In genomic region chr2:164778015-164778287, GRCm38 (mm10) we compare ENCODE assay signal across 21 mouse cellular contexts. TPM values are rescaled to one million over a fixed set of nuclear protein-coding genes. Genes with fewer than 3 reads are reported as not detected.
"Had no signal": no experiment of that assay in that cellular context is flagged by ENCODE, and none has a peak within 500 bp of the region (broad histone marks: within the 10 kb centered on the region; RNA-seq: fewer than 3 reads in every experiment).

No protein-coding gene starts in this region.

- H3K27ac ChIP-seq: liver, embryonic 14.5 days; midbrain, embryonic 10.5 days; midbrain, embryonic 12.5 days; neural tube, embryonic 13.5 days; neural tube, embryonic 15.5 days had no signal

- H3K9me3 ChIP-seq: midbrain, embryonic 10.5 days; midbrain, embryonic 12.5 days; neural tube, embryonic 13.5 days; neural tube, embryonic 15.5 days had no signal

- DNase-seq: lung, adult 18-20 months; lung, embryonic 14.5 days; lung, postnatal 10 days; lung, postnatal 4 days; midbrain, embryonic 14.5 days; retina, postnatal 1 day; right cerebral cortex, adult 18-20 months; right cerebral cortex, postnatal 25 days; right cerebral cortex, postnatal 4 days; spleen, adult 18-20 months; thymus, adult 18-20 months; thymus, postnatal 25 days; thymus, postnatal 4 days had no signal

- H3K4me1 ChIP-seq: midbrain, embryonic 10.5 days; midbrain, embryonic 12.5 days; neural tube, embryonic 13.5 days; neural tube, embryonic 15.5 days had no signal

- H3K27me3 ChIP-seq: neural tube, embryonic 13.5 days had no signal

- H3K4me2 ChIP-seq: lung, embryonic 14.5 days; midbrain, embryonic 12.5 days; neural tube, embryonic 13.5 days; neural tube, embryonic 15.5 days had no signal

- H3K4me3 ChIP-seq: midbrain, embryonic 10.5 days; midbrain, embryonic 12.5 days; neural tube, embryonic 13.5 days; neural tube, embryonic 15.5 days had no signal

- ATAC-seq: midbrain, embryonic 16.5 days had no signal

- H3K36me3 ChIP-seq: neural tube, embryonic 13.5 days; neural tube, embryonic 15.5 days had no signal

- H3K9ac ChIP-seq: liver, embryonic 14.5 days; lung, embryonic 14.5 days; midbrain, embryonic 12.5 days; neural tube, embryonic 13.5 days; neural tube, embryonic 15.5 days had no signal

RNA-seq across cellular contexts. Expression of gene Tnnc2, which starts 1.8 kb away (rescaled TPM):
- total RNA-seq: megakaryocyte-erythroid progenitor cell, adult 5-6 weeks had no signal
- polyA plus RNA-seq: lung, embryonic 14.5 days; midbrain, embryonic 10.5 days; midbrain, embryonic 14.5 days; small intestine, adult 2 months had no signal
